Mouse (Mus musculus) thymus, postnatal 36 days (tissue): ENCODE data around the gene Ankrd33.
A peak's percentile ranks its signal among the peaks of the same experiment; 100 is the strongest.
"Not testable (repeated sequence)": the region's sequence is repeated elsewhere in the genome, so short reads cannot be mapped to it uniquely, and the experiment has no call there.

Experiments used
- DNase-seq, 2 experiments: peaks; one replicate each; pipeline ENCODE4 v3.0.0; 2022; ENCODE audit warnings: mixed read lengths in 2 of 2

Gene Ankrd33

DNA sequence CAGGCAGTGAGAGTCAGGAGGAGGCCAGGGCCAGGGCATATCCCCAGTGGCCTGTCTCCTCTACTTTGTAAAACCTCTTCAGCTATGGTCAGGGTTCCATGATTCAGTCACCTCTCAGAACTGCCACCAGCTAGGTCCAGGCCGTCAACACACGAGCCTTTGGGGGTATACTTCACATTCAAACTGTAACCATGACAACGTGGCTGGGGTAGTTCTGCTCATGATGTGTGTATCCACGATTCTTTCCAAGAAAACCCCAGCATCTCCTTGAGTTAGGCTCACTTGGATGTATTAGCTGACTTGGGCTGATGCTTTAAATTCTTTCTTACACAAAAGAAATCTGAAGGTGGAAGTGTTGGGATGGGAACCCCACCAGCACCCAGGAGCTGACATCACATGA lies 27.3 kb upstream of the Ankrd33 start:
- DNase-seq: no peak

DNA sequence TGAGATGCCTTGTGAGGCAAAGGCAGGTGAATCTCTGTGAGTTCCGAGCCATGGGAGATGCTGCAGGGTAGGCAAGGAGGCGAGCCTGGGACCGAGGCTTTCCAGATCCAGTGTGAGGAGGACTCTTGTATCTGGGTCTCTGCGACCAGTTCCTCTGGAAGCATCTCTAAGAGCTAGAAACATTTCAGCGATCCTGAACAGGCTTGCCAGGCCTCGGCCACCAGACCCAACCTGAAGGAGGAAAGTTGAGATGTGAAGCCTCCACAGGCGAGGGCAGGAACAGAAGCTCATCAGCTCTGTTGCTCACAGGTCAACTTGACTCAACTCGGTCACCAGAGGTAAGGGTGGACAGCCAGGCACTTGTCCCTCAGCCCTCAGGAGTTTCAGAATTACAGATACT lies 24.0 kb upstream of the Ankrd33 start:
- DNase-seq: no peak

DNA sequence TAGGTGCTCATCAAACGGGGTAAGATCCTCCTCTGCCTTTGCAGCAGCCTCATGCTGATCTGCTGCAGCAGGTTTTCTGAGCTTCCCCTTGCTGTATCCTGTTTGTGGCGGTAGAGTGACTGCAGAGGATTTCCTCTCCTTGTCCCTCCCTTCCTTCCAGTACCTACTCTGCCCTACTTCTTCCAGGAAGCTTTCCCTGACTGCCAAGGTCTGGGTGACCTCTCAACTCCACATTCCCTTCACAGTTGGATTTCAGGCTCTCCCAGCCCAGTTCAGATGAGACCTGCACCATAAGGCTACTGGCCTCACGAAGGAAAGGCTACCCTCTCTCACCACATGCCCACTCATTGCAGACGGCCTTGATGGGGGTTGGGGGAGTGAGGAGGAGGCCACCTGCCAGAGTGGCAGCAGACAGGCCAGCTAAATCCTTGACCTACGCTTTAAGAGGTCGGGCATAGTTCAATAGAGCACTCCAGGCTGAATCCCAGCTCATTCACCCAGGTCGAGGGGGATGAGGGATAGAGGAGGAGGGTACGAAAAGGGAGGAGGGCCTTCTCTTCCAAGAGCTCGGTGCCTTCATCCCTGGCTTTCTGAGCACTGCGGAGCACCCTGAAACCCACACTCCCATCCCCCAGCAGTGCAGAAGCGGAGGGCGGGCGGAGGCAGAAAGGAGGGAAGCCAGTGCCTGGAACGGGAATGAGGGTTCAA lies 23.3 kb upstream of the Ankrd33 start:
- DNase-seq: no peak

DNA sequence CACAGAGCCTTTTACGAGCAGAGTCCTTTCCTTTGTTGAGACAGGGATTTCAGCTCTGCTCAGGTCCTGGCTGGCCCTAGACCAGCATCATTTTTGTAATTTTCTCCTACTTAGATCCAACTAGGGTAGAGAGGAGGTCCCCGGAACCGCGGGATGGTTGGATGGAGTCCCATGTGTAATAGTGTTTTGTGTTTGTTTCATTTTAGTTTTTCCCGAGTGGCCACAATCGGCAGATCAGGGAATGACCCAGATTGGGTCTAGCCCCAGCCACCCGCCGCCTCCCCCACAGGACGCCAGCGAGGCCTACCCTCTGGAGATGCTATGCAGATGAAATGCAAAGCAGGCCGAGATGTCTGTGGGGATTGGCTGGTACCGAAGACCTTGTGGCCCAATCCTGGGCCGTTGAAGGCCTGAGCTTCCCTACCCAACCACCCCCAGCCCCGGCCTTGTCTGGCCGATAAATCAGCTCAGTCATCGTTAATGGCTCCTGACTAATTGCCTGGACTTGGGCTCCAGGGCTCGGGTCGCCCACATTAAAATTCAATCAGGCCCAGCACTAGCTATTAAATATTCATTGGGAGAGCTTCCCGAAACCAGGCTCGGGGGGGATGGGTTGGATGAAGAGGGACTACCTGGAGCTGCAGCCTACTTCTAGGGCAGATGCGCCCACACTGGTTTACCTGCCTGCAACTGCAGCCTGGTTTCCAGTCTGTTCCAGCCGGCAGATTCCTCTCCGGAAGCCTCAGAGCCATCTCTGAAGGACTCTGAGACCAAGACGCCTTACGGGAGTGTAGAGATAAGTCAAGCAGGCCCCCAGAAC lies 22.5 kb upstream of the Ankrd33 start:
- DNase-seq: no peak

DNA sequence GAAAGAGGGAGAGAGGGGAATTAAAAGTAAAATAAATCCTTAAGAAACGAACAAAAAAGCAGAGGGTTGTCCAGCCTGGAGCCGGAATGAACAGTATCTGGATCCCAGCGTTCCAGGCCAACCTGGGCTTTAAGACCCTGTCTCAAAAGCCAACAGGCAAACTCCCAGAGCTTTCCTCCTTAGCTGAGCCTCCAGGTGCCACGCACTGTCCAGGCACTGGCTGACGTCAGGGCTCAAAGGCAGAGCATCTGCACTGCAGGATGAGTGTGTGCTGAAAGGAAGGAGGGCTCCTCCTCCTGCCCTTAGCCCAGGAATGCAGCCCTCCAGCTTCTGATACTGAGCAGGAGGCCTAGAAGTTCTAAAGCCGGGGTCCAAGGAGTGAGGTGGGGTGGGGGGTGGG lies 21.6 kb upstream of the Ankrd33 start:
- DNase-seq: no peak

DNA sequence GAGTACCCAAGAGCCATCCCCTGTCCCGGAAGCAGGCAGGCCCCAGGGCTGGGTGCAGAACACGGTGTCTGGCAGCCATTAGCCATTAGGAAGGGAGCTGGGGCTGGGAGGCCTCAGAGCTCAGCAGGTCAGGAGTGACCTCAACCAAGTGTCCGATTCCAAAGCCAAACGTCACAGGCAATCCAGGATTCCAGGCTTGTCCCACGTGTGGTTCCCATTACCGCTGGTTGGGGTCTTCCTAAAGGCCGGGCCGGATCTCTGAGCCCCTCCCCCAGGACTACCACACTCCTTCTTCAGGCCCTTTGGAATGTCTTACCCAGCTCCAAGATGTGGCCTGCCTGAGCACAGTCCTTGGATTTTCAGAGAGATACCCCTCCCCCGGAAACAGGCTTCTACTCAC lies 20.6 kb upstream of the Ankrd33 start:
- DNase-seq: no peak

DNA sequence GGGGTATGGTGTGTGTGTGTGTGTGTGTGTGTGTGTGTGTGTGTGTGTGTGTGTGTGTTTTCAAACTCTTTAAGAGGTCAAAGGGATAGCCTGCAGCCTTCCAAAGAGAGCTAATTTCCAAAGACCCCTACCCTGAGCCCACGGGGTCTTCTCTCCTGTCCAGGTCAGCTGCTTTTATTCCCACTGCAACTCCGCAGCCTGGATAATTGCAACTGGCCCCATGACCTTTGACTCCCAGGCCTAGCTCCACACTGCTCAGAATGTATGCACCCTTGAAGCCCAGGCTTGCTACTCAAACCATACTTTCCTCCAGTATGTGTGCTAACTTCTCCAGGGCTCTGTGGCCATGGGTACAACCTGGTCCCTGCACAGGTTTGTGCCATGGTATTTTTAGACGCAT lies 20.2 kb upstream of the Ankrd33 start:
- DNase-seq: no peak

DNA sequence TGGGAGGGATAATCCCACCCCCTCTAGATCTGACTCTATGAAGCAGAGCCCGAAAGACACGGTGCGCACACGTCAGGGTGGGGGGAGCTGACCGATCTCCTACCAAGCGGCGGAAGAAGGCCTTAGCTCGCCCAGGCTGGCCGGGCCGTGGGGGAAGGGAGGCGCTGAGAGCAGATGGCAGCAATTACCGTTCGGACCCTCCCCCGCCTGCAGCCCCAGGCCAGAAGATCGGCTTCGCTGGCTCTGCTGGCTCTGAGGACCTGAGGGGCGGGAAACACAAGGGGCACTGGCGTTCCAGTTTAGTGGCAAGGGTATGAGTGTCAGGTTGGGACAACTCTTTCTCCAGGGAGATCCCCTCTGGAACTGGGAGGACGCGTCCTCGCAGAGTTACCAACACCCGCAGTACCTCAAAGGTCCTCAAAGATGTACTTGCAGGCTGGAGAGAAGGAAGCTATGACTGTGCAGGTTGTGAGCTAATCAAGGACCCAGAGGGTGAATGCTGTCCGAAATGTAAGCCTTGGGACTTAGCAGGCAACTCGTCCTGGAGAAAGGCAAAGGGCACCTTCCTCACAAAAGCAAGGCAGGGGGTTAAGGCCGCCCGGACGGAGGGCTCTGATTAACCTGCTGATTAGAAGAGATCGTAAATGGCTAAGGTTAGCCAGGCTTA lies 17.4 kb upstream of the Ankrd33 start:
- no peak for DNase-seq

DNA sequence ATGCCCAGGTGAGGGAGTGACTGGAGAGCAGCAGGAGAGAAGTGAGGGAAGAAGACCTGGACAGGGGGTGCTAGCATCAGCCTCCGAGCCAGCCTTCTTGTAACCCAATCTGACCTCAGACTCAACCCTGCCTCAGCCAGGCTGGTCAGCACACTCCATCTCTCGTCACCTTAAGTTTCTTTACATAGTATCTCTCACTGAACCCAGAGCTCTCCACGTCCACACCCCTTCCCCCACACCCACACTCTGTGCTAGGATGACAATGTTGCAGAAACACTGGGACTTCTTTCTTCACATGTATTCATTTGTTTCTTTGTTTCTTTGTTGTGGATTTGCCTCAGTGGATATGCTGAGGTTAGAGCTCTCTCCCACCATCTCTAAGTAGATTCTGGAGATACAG lies 14.6 kb upstream of the Ankrd33 start:
- DNase-seq: no peak

DNA sequence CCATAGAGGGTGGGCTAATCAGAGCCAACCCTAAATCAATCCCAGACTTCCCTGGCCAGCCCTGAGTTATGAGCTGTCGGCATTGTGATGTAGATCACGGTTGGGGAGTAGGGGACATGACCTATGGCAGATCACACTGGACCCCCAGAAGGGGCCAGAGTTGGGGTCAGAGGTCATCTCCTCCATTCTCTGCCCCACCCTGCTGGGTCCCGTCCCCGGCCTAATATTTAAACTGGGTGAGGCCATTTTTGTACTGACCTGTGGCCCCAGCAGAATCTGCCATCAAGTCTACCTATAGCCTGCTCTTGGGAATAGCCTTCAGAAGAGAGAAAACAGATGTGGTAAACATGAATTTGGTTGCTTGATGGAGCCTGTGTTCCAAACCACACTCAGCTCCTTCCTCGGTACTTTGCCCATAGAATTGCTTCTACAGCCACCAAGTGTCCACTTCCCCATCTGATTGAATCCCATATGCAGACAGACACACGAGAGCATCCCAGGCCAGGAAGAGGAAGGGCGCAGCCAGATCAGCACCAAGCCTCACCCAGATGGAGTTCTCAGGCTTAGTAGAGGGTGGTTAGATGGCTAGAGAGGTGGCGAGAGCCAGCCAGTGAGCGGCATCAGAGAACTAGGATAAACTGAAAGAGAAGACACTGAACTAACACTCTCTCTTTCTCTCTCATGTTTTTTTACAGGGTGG lies 11.8 kb upstream of the Ankrd33 start:
- no peak for DNase-seq

DNA sequence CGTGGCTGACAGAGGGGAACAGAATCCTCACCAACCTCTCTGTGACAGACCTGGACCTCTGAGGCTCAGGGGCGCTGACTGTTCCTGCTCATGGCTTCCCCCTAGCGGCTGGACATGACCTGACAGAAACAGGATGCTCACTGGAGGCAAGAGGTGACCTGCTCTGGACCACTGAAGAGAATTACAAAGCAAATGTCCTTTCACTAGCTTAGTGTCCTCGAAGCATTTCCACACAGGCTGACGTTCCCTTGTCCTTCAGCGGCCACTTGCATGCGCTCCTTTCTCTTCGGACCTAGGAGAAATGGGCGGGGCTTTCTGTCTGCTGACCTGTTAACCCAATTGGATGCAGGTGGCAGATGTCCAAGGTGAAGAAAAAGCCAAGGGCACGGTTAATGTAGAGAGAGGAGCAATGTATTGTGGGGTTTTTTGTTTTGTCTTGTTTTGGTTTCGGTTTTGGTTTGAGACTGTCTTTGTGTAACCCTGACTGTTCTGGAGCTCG lies 10.0 kb upstream of the Ankrd33 start:
- DNase-seq: peak; percentile 63 to 73

DNA sequence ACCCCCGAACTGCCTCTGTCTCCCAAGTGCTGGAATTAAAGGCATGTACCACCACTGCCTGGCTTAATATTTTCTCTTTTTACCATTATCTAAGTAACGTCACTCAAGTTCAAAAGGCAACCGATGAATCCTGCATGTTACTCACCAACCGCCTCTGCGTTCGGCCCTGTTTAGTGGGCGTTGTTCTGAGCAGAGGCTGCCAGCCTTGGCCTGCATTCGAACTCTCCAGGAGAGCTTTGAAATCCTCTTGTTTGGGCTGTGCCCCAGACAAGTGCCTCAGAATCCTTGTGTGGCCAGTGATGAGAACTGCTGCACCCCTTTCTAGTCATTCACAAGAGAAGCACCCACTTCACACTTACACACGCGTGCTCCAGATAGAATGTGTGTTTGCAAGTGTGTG lies 9.5 kb upstream of the Ankrd33 start:
- no peak for DNase-seq

DNA sequence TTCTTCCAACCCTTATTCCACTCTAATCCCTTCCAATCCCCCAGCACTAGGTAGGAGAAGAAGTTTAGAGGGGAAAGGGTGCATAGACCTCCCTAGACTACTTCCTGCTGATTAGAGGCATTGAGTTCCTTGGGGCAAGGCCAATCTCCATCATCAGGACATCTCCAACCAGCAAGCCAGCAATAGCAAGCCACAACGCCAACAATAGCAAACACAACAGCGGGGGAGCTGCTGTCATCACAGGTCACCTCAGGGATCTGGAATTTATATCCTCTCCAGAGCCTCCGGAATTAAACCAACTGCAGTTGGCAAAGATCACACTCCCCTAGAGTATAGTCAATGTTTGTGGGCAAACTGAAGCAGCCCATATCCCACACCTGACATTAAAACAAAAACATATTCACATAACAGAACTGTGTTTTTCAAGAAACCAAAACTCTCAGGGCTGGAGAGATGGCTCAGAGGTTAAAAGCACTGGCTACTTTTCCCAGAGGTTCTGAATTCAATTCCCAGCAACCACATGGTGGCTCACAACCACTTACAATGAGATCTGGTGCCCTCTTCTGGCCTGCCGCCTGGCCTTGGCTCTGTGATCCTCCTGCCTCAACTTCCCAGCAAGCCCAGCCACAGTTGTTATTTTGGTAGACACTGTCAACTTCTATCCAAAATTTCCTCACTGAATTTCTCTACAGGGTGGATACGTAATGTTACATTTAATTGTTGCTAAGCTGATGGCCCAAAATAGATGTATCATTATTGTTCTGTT lies 7.5 kb upstream of the Ankrd33 start:
- no peak for DNase-seq

DNA sequence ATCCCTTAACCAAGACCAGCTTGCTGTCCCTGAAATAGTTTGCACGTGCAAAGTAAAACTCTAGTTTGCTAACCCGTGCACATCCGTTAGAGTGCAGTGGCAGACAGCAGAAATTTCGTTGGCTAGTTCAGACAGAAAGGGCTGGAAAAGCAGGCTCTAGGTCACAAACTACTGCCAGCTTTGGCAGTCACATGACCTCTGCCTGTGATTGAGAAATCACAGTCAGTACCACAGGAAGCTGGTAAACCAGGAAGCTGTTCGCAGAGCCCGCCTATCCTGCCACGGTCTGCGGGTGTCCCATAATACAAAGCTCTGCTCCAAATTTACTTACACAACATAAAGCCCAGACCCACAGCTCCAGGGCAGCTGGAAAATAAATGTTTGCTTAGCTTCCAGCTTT lies 2.4 kb upstream of the Ankrd33 start:
- no peak for DNase-seq

DNA sequence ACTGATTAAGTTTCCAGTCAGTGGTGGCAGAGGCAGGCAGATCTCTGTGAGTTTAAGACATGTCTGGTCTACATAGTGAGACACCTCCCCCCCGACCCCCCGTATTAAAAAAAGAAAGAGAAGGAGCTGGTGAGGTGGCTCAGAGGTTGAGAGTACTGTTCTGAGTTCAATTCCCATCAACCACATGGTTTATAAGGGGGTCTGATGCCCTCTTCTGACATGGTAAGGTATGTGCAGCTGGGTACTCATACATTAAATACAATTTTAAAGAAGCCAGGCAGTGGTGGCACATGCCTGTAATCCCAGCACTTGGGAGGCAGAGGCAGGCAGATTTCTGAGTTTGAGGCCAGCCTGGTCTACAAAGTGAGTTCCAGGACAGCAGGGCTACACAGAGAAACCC lies 1.8 kb upstream of the Ankrd33 start:
- not testable (repeated sequence) for DNase-seq

DNA sequence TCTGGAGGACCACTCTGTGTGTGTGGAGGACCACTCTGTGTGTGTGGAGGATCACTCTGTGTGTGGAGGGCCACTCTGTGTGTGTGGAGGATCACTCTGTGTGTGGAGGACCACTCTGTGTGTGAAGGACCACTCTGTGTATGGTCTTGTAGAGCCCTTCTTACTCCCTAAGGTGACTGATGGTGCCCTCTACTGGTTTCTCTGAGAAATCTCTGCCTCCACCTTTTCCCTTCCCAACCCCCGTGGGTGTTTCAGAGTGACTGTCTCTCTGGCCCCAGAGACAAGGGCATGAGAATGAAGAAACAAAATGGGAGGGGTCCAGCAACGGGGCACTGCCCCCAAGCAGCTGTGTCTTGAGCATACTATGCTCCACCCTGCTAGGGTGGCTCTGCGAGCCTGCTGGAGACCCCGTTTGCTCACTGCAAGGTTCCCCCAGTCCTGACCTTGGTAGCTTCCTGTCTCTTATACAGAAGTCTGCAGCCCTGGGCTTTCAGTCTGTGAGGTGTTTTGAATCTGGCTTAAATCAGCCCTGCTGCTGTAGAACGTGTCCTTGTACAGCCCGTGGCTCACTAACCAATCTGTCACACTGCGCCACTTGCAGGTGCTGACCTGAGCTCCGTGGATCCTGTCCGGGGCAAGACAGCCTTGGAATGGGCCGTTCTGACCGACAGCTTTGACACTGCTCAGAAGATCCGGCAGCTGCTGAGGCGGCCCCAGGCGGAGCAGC lies 3.0 kb downstream of the Ankrd33 start:
- DNase-seq: no peak

DNA sequence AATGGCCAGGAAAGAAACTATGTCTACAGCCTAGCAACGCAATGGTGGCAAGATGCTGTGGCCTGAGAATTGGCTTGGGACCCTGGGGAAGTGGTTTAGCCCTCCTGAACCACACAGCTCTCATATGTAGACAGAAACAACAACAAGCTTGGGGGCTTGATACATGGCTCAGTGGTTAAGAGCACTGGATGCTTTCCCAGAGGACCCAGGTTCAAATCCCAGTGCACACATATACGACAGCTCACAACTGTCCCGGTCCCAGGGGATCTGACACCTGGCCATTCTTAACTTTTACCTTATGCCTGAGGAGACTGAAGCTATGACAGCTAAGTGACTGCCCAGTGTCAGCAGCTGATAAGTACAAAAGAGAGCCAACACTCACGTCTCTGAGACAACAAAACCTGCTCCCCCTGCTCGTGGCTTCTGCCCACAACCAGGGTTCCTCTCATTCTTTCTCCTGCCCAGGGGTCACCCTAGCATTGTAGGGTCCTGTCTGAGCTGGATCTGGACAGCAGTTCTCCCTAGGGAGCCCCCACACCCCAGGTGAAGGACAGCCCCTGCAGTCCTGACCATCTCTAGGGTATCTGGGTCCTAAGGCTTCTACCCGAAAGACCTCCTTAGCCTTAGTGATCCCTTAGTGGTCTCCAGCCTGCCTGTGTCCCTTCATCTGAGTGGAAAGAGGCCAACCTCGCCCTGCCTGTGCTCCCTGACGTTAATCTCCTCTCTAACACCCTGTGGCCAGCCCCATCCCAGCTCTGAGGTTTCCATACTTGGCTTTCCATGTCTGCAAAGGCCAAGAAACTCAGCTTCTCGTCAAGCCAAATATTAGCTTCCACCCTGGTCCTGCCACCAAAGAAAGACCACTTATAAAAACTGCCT lies 6.1 kb downstream of the Ankrd33 start:
- no peak for DNase-seq

DNA sequence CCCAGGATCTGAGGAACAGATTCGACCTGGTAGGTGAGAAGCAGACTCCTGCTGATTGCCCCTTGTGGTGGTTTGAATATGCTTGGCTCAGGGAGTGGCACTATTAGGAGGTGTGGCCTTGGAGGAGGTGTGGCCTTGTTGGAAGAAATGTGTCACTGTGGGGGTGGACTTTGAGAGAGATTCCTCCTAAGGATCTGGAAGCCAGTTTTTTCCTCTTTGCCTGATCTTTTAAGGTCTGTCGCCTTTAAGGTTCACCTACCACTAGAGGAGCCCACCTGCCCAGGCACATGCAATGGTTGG lies 6.7 kb downstream of the Ankrd33 start:
- DNase-seq: no peak

DNA sequence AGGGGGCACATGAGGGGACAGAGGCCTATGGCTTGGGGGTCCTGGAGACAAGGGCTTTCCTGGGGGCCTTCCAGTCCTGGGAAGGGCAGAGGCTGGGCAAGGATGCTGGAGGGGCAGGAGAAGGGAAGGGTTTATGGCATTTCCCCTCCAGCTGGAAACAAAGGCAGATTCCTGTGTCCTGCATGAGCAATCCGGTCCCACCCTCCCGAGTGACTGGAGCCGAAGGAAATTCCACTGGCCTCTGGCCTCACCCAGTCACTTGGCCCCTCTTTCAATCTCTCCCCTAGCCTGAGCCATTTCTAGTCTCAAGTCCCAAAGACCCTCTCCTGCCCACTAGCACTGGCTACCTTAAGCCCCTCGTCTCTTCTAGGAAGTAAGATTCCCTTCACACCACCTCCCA lies 7.6 kb downstream of the Ankrd33 start:
- DNase-seq: no peak

DNA sequence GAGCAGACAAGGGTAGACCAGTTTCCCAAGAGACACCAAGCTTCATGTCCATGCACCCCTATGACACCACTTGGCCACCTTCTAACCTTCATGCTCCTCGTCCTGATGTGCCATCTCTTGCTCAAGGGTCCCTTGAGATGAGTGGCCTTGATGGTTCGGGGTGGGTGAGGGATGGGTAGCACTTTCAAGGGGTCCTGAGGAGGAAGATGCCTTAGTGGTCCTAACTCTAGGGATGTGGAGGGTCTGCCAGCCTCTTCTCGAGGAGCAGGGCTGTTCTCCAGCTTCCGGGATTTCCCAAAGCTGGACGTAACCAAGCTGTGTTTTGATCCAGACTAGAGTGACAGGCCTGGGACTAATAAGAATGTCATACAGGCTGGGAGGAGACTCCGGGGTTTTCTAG lies 10.0 kb downstream of the Ankrd33 start:
- no peak for DNase-seq
